Mouse (Mus musculus) adrenal gland, adult 18-20 months (tissue): ENCODE measurements around the gene Cdk5rap3. TPM values are rescaled to one million over a fixed set of nuclear protein-coding genes. Genes with fewer than 3 reads are reported as not detected.

Experiments used
- DNase-seq, 2 experiments: peaks; one replicate each; pipeline ENCODE4 v3.0.0; 2021 to 2022; ENCODE audit warnings: low spot score in 2 of 2
- total RNA-seq, 2 experiments: library from RNA; stranded (reverse); gene quantifications; 1 replicate in 1 of 2; 2 replicates in 1 of 2; pipeline ENCODE4 v1.2.3; 2021

Gene Cdk5rap3
- total RNA-seq, 2 experiments from 2014 or later: 44.6 to 45.4 TPM

GRCm38 (mm10) chr11:96902639-96903635 lies 13.4 kb downstream of the Cdk5rap3 start:
- DNase-seq: no peak

GRCm38 (mm10) chr11:96901332-96901731 lies 15.0 kb downstream of the Cdk5rap3 start:
- DNase-seq: no peak

- no peak for DNase-seq
These were observed 16.6 kb downstream of the Cdk5rap3 start for GRCm38 (mm10) chr11:96899449-96900306.

GRCm38 (mm10) chr11:96895886-96896285 lies 20.4 kb downstream of the Cdk5rap3 start:
- no peak for DNase-seq

- DNase-seq: no peak
These were observed 23.0 kb downstream of the Cdk5rap3 start for GRCm38 (mm10) chr11:96893203-96893842.

- DNase-seq: no peak
These were observed 24.3 kb downstream of the Cdk5rap3 start for GRCm38 (mm10) chr11:96891784-96892527.

GRCm38 (mm10) chr11:96886942-96887546 lies 29.3 kb downstream of the Cdk5rap3 start:
- no peak for DNase-seq

- no peak for DNase-seq
These were observed 30.4 kb downstream of the Cdk5rap3 start for GRCm38 (mm10) chr11:96885901-96886340.

- no peak for DNase-seq
These were observed 36.0 kb downstream of the Cdk5rap3 start for GRCm38 (mm10) chr11:96880296-96880695.

- DNase-seq: no peak
These were observed 36.9 kb downstream of the Cdk5rap3 start for GRCm38 (mm10) chr11:96879359-96879758.

- DNase-seq: no peak
These were observed 37.6 kb downstream of the Cdk5rap3 start for GRCm38 (mm10) chr11:96878715-96879114.

- no peak for DNase-seq
These were observed 39.2 kb downstream of the Cdk5rap3 start for GRCm38 (mm10) chr11:96877071-96877470.

GRCm38 (mm10) chr11:96876300-96877040 lies 39.8 kb downstream of the Cdk5rap3 start:
- DNase-seq: no peak

- DNase-seq: peak; percentile 64 to 74
These were observed 40.6 kb downstream of the Cdk5rap3 start for GRCm38 (mm10) chr11:96875745-96876144.

GRCm38 (mm10) chr11:96875270-96875669 lies 41.0 kb downstream of the Cdk5rap3 start:
- DNase-seq: no peak

GRCm38 (mm10) chr11:96873601-96874140 lies 42.6 kb downstream of the Cdk5rap3 start:
- no peak for DNase-seq

- no peak for DNase-seq
These were observed 43.6 kb downstream of the Cdk5rap3 start for GRCm38 (mm10) chr11:96872441-96873379.

GRCm38 (mm10) chr11:96867149-96867548 lies 49.1 kb downstream of the Cdk5rap3 start:
- peak; percentile 67 to 68 for DNase-seq
